Mouse (Mus musculus) bone marrow macrophage, adult 2 months (primary cell): Measurements from ENCODE around the gene Klhdc9. TPM values are rescaled to one million over a fixed set of nuclear protein-coding genes. Genes with fewer than 3 reads are reported as not detected.
A peak's percentile ranks its signal among the peaks of the same experiment; 100 is the strongest.
"Not testable (repeated sequence)": the region's sequence is repeated elsewhere in the genome, so short reads cannot be mapped to it uniquely, and the experiment has no call there.

Experiments
- H3K27ac ChIP-seq: 2 replicates; pipeline ENCODE4 v1.5.1; 2012; ENCODE audit warnings: low read depth, low read length; ENCODE audit not compliant: insufficient read depth
- H3K4me1 ChIP-seq: 2 replicates; pipeline ENCODE4 v1.6.1; 2012; ENCODE audit warnings: low read length; ENCODE audit not compliant: control insufficient read depth, insufficient read depth
- H3K4me3 ChIP-seq: 2 replicates; pipeline ENCODE4 v1.5.1; 2012; ENCODE audit warnings: mild to moderate bottlenecking, low read length, moderate library complexity; ENCODE audit not compliant: insufficient read depth
- CTCF ChIP-seq: IDR thresholded peaks from 2 replicates; pipeline ENCODE4 v1.5.1; 2012; ENCODE audit warnings: low read depth, mild to moderate bottlenecking, low read length, moderate library complexity
- POLR2A ChIP-seq: IDR thresholded peaks from 2 replicates; pipeline ENCODE4 v1.6.1; 2012; ENCODE audit warnings: mild to moderate bottlenecking, low read depth, low read length, borderline replicate concordance
- polyA plus RNA-seq: library from polyadenylated mRNA; stranded (reverse); fragments of >200 nt; gene quantifications from 2 replicates; pipeline ENCODE4 v1.2.4, GENCODE M21; 2012; ENCODE audit not compliant: missing spikeins, insufficient read depth, insufficient read length

Klhdc9 gene
- polyA plus RNA-seq, 1 experiment: not detected

GRCm38 (mm10) chr1:171342262-171343207 is 18.1 kb downstream of the Klhdc9 start:
- H3K27ac ChIP-seq: no peak overlapping the region
- peaks cover 20% of the 10 kb centered on the region for H3K4me1 ChIP-seq
- no peak overlapping the region for H3K4me3 ChIP-seq
- TF ChIP-seq CTCF: no peak
- no peak for TF ChIP-seq POLR2A

GRCm38 (mm10) chr1:171330216-171330560 is 30.4 kb downstream of the Klhdc9 start:
- peak overlapping the region; percentile 88 for H3K4me3 ChIP-seq
- TF ChIP-seq POLR2A (no peak), CTCF (no peak)
- H3K27ac ChIP-seq: peak overlapping the region; percentile 67
- H3K4me1 ChIP-seq: peaks cover 27% of the 10 kb centered on the region

GRCm38 (mm10) chr1:171329433-171330215 is 31.0 kb downstream of the Klhdc9 start:
- Histone ChIP-seq H3K4me3 (peak overlapping the region; percentile 88), H3K27ac (peak overlapping the region; percentile 93), H3K4me1 (peaks cover 27% of the 10 kb centered on the region)
- no peak for TF ChIP-seq POLR2A
- TF ChIP-seq CTCF: no peak

GRCm38 (mm10) chr1:171328839-171329432 is 31.7 kb downstream of the Klhdc9 start, which contains the start of gene Dedd:
Gene Dedd, plus strand, starts transcription at chr1:171329145.
- Histone ChIP-seq H3K27ac (peak within 1 kb of the TSS; percentile 93), H3K4me3 (peak within 1 kb of the TSS; percentile 88), H3K4me1 (peaks cover 27% of the 10 kb centered on the region)
- no peak for TF ChIP-seq CTCF
- TF ChIP-seq POLR2A: no peak

- TF ChIP-seq POLR2A (no peak), CTCF (no peak)
- Histone ChIP-seq H3K4me3 (peak overlapping the region; percentile 88), H3K4me1 (peaks cover 27% of the 10 kb centered on the region), H3K27ac (peak overlapping the region; percentile 93)
These were observed 32.4 kb downstream of the Klhdc9 start for GRCm38 (mm10) chr1:171328244-171328643.

- Histone ChIP-seq H3K27ac (0 out of 2 replicates have a peak overlapping the region, but pooled peaks have one; percentile 6), H3K4me1 (peaks cover 31% of the 10 kb centered on the region)
- not testable (repeated sequence) for H3K4me3 ChIP-seq
These were observed 34.0 kb downstream of the Klhdc9 start for GRCm38 (mm10) chr1:171326588-171326987.

- Histone ChIP-seq H3K27ac (no peak overlapping the region), H3K4me3 (no peak overlapping the region), H3K4me1 (peaks cover 25% of the 10 kb centered on the region)
- TF ChIP-seq CTCF (no peak), POLR2A (no peak)
These were observed 35.0 kb downstream of the Klhdc9 start for GRCm38 (mm10) chr1:171325571-171325970.

- Histone ChIP-seq H3K27ac (no peak overlapping the region), H3K4me1 (peaks cover 18% of the 10 kb centered on the region), H3K4me3 (no peak overlapping the region)
- no peak for TF ChIP-seq CTCF
- TF ChIP-seq POLR2A: no peak
These were observed 38.6 kb downstream of the Klhdc9 start for GRCm38 (mm10) chr1:171322012-171322411.

- H3K4me3 ChIP-seq: no peak overlapping the region
- peaks cover 15% of the 10 kb centered on the region for H3K4me1 ChIP-seq
- no peak for TF ChIP-seq CTCF
- no peak for TF ChIP-seq POLR2A
- no peak overlapping the region for H3K27ac ChIP-seq
These were observed 39.2 kb downstream of the Klhdc9 start for GRCm38 (mm10) chr1:171321415-171321814.

- TF ChIP-seq CTCF (no peak), POLR2A (no peak)
- Histone ChIP-seq H3K4me1 (peaks cover 5% of the 10 kb centered on the region), H3K4me3 (no peak overlapping the region), H3K27ac (no peak overlapping the region)
These were observed 40.4 kb downstream of the Klhdc9 start for GRCm38 (mm10) chr1:171320151-171320550.
